Mouse (Mus musculus): ENCODE data around the gene Gadd45g.

The Gadd45g gene

GRCm38 (mm10) chr13:51855584-51855983, 9.1 kb downstream of the Gadd45g start:
- no peak for DNase-seq

DNA sequence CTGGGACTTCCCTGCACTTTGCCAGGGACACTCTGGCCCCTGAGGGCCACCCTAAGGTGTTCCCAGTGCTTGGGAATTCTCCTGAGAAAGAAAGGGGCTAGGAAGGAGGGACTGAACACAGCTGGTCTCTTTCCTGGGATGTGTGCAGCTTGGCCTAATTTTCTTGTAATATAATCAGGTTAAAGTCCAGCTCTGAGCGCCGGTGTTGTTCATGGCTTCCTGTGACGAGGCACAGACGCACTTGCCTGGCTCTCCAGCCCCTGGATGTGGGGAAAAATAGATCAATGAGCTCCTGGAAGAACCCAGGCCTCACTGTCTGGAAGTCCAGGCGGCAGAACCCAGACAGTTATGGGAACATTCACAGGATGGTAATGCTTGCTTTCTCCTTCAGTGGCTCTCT, 10.7 kb downstream of the Gadd45g start:
- no peak for DNase-seq

DNA sequence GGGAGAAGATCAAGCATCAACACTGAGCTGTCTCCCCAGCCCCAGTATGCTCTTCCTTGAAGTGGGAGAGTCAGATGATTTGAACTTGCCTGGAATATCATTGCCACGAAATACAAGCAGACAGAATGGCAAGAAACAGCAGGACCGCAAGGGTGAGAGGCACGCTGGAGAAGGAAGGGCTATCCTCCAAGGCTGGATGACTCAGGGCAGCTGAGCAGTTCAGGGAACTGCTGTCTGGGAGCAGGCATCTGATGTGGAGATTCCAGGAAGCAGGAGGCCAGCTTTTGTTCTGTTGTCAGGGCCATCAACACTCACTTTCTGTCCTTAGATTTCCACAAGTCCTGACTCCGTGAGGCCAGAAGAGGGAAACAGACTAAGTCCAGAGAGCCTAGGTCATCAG, 12.0 kb downstream of the Gadd45g start:
- no peak for DNase-seq

GRCm38 (mm10) chr13:51859174-51859573, 12.7 kb downstream of the Gadd45g start:
- no peak for DNase-seq

DNA sequence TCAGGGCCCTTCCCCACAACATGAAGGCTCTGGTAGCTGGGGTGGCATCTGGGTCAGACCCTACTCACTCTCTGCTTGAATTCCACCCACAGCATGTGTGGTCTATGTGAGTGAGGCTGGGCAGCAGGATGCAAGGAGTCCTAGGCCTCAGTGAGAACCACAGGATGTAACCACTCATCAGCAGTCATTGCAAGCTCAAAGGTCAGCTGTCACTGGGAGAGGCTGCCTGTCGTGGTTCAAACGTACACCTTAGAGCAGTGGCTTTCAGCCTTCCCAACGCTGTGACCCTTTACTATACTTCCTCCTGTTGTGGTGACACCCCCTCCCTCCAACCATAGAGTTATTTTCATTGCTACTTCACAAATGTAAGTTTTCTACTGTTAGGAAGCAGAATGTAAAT, 13.3 kb downstream of the Gadd45g start:
- no peak for DNase-seq

DNA sequence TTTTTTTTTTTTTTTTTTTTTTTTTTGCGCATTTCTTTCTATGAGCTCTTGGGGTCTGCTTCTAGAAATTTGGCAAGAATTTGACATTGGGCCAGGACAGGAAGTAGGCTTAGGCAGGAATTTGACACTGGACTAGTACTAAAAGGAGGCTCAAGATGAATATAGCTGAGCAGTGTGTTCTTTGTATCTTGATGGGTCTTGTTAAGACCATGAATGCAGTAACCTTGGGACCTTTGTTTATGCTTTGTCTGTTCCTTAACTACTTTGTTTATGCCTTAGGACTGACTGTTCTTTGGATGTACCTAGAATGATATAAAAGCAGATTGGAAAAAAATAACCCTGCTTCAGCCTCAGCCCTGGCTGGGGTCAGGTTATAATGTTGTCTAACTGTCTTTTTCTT, 16.3 kb downstream of the Gadd45g start:
- DNase-seq: no peak

DNA sequence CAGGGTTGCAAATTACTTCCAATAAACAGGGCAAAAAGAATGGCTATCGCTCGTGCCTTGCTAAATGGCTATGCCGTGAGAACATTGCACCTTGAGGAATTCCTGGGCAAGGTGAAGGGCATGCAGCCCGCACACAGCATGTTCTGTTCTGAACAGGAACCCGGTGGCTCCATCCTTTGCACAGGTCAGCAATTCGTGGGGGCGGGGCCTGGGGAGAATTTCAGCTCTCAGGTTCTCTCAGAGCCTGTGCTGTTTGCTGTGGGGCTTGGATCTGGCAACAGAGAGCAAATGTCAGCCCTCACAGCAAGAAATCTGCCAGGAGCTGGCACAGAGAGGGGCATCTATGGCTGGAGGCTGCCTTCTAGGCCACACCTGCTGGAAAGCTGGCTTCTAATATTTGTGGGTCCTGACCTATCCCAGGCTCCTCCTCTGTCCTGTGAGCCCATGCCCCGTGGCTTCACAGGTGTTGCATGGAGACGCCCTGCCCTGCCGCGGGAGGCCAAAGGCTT, 19.7 kb downstream of the Gadd45g start:
- no peak for DNase-seq

DNA sequence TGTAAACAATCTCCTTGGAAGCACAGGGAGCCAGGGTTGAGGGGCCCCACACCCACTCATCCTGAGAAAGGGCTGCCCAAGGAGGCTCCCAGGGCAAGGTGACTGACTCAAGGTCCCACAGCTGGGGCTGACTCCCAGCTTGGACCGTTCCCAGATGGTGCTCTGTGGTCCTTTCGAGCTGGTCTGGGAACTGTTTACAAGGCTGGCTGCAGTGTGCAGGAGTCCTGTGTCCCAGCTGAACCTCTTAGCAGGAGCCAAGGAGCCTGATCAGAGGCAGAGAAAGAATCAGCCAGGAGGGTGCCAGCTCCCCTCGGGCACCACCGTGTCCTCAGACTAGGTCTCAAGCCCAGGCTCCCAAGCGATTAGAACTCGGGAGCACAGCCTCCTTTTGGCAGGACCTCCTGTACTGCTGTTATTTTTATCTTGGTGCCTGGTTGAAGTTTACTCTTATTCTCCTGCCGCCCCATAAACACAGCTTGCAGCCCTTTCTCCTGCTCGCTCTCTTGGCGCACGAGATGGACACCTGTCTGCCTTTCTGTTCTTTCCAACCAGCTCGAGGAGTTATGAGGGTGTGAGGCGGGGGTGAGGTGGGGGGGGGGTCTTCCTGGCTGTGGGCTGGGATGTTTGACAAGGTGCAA, 22.1 kb downstream of the Gadd45g start:
- DNase-seq: no peak

GRCm38 (mm10) chr13:51869129-51869491, 22.6 kb downstream of the Gadd45g start:
- no peak for DNase-seq

DNA sequence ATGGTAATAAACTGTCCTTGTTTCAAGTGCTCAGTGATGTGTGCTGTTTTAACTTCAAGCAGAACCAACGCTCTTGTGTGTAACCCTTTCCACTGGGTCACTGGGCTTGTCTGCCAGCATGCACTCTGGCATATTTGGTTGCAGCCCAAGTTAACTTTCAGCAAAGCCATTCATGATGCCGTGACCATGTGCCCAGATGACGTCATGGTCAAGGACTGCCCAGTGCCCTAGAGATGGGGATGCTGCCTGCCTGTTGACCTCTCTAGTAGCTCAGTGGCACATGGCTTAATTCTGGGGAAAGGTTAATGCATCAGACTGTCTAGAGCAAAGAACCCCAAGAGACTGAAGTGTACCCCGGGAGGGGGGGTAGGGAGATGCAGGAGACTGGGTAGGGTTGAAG, 24.7 kb downstream of the Gadd45g start:
- DNase-seq: no peak

DNA sequence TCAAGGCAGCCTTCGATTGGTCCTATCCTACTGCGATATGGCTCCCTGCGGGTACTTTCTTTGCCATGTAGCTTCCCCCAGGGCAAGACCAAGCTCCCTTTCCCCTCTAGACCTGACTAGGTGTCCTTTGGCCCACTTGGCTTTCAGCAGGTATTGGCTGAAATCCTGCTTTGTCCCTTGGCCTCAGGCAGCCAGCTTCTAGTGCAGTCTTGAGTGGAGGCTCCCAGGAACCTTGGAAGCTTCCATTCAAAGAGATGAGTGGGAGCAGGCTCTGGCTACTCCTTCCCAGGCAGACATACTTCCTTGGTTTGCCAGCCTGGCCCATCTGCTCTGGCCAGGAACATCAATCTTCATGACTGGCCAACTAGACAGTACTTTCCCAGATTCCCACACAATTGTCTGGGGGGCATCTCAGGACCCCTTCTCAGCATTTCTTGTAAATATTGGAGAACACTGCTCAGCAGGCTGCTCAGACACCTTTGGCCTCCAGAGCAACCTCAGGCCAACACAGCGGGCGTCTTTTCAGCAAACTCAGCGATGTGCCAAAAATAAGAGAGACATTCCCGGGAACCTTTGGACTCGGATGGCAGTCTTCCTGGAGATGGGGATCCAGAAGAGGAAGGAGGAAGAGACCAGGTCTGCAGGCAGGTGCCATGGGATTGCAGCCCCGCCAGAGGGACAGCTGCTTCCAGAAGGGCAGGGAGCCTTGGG, 25.9 kb downstream of the Gadd45g start:
- no peak for DNase-seq

- no peak for DNase-seq
Observed at GRCm38 (mm10) chr13:51872963-51873514, 26.6 kb downstream of the Gadd45g start.

DNA sequence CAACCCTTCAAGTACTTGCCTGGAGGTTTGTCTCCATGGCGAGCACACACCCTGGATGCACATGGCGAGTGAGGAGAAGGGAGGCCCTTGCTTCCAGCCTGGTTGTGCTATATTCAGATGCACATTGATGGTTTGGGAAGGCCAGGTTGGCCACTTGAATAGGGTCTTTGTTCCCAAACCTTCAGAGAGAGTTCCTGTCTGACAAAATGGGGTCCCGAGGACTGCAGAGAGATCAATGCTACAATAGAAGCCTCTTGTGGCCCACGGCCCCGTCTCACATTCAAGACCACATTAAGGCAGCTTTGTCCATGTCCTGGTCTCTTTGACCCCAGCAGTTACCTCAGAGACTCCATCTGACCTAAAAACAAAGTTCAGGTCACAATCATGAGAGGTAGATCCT, 27.3 kb downstream of the Gadd45g start:
- no peak for DNase-seq

- no peak for DNase-seq
Observed at GRCm38 (mm10) chr13:51876131-51876530, 29.7 kb downstream of the Gadd45g start.

GRCm38 (mm10) chr13:51878806-51879205, 32.3 kb downstream of the Gadd45g start:
- DNase-seq: no peak

GRCm38 (mm10) chr13:51879571-51879970, 33.1 kb downstream of the Gadd45g start:
- no peak for DNase-seq

DNA sequence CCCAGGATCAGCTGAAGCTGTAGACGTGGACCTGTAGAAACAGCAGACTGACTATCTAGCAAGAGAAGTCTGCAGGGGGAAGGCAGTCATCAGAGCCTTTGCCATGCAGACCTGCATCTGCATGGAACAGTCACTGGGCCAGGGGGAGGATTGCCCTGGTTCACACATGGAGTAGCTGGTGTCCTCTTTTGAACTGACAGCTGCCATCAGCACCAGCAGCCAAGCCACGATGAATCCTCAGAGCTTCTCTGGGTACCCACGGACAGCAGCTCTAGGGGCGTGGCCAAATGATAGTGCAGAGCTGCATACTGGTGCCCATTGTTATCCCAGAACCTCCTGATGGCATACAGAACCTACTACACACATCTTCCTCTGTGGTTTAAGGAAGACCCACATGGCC, 33.5 kb downstream of the Gadd45g start:
- DNase-seq: no peak

GRCm38 (mm10) chr13:51881271-51882128, 35.0 kb downstream of the Gadd45g start:
- DNase-seq: no peak

GRCm38 (mm10) chr13:51882218-51882617, 35.7 kb downstream of the Gadd45g start:
- no peak for DNase-seq

DNA sequence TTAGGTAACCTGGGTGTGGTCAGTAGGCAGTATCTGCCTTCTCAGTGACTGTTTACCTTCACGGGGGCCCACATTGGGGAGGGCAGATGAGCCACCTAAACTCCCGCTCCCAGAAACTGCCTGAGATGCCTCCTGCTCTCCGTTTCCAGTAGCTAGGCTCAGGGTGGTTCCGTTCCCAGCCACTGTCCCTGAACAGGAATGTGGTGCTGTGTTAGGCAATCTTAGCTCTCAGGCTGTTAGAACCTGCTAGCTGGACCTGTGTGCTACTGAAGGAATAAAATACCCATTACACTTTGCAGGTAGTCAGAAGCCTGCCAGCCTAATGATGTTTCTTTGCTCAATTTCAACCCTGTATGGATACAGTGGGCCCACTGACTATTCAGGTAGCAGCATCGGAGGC, 37.8 kb downstream of the Gadd45g start:
- no peak for DNase-seq

GRCm38 (mm10) chr13:51885594-51885993, 39.1 kb downstream of the Gadd45g start:
- DNase-seq: peak; percentile 44

DNA sequence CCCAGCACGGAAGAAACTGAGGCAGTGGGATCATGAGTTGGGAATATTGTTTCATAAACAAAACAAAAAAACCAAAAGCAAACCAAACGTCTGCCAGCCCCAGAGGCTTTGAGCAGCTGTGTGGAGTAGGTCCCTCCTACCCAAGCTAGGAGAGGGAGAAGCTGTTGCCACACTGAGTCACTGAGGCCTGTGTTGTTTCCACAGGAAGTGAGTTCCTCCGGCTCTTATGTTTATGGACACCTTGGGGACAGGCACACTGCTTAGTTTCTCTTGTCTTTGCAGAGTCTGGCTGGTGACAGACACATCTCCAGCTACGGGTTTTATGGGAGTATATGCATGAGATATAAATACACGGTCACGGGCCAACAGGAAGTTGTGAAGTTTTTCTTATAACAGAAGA, 39.6 kb downstream of the Gadd45g start:
- peak; percentile 49 for DNase-seq

DNA sequence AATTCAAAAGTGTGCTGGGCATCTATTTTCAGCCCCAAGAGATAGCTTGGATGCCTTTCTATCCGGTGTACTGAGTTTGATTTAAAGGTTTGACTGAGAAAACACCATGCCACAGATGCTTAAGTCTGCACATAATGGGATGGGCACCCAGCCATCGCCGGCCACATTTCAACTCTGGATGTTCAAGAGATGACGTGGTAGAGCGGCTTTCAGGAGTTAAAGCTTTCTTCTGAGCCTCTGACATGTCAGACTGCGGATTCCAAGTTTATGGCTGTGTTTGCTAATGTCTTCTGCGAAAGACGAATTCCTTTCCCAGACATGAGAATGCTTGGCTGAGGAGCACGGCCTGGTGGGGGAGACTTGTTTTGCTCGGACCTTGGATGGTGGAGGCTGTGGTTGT, 40.2 kb downstream of the Gadd45g start:
- no peak for DNase-seq

Measured in thymus, postnatal 4 days (tissue).